ENCODE assay signal across 9 mouse cellular contexts in the genomic region with DNA sequence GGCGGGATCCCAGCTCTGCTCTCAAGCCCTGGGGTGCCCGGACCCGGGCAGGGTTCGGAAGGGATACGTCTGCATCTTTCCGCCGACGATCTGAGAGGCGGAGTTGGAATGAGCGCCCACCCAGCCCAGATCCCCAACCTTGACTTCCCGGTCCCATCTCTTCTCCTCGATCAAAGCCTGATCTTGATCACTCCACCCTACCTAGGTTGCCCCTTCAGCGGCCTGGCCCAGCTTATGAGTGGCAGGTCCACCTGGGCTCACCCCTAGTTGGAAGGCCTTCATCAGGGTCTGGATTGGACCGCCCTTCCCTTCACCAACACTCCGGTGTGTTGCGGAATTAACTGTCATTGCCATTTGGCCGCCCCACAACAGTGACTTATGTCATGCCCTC. TPM values are rescaled to one million over a fixed set of nuclear protein-coding genes. Genes with fewer than 3 reads are reported as not detected.
DNase-seq lines count a peak whose midpoint lies in the region; ATAC-seq and TF ChIP-seq lines count a peak whose summit lies in the region.
"Had no signal": no experiment of that assay in that cellular context is flagged by ENCODE, and none has a peak within 500 bp of the region (broad histone marks: within the 10 kb centered on the region; RNA-seq: fewer than 3 reads in every experiment).

A gene (minus strand): TSS at position 258 of the 391 bp plus-strand sequence.

- peak within 1 kb of the TSS; percentile 76 for H3K9ac ChIP-seq in midbrain, embryonic 12.5 days (replicated peaks)

- H3K4me2 ChIP-seq in midbrain, embryonic 12.5 days (replicated peaks), result peak within 1 kb of the TSS; percentile 87

- peak within 1 kb of the TSS; percentile 82 for H3K4me3 ChIP-seq in heart, embryonic 10.5 days
- peak within 1 kb of the TSS; percentile 88 for H3K4me3 ChIP-seq in E14TG2a.4 (replicated peaks; ENCODE audit: low read length)
- peak within 1 kb of the TSS; percentile 60 for H3K4me3 ChIP-seq in midbrain, embryonic 12.5 days

- DNase-seq in heart, embryonic 10.5 days (ENCODE audit: low spot score), result no peak
- no peak for DNase-seq in heart, postnatal 10 days
- peak; percentile 44 for DNase-seq in embryo, embryonic 10.5 days (ENCODE audit: low spot score)
- no peak for DNase-seq in large intestine, adult 2 months (ENCODE audit: low read depth, low spot score)
- DNase-seq in adrenal gland, adult (ENCODE audit: inconsistent age in 2 of 2, low spot score in 1 of 2), result no peak

- H3K9me3 ChIP-seq in heart, embryonic 10.5 days, result no peaks in the 10 kb centered on the region
- H3K9me3 ChIP-seq in E14TG2a.4 (ENCODE audit: low read length), result no peaks in the 10 kb centered on the region
- H3K9me3 ChIP-seq in midbrain, embryonic 12.5 days, result no peaks in the 10 kb centered on the region

- peak; percentile 65 for ATAC-seq in midbrain, embryonic 12.5 days (ENCODE audit: low FRiP score, low read depth)
- ATAC-seq in megakaryocyte progenitor cell, adult 5-6 weeks (replicated peaks; ENCODE audit: poor library complexity), result no peak

- 2% methylated on average over 17 of the region's 17 CpGs for WGBS in heart, embryonic 10.5 days
- WGBS in large intestine, adult 2 months, result 8% methylated on average over 17 of the region's 17 CpGs
- 2% methylated on average over 17 of the region's 17 CpGs for WGBS in midbrain, embryonic 12.5 days

- peak within 1 kb of the TSS; percentile 84 for H3K27ac ChIP-seq in heart, embryonic 10.5 days
- H3K27ac ChIP-seq in midbrain, embryonic 12.5 days (replicated peaks), result peak within 1 kb of the TSS; percentile 15; the same call in 1 of the 2 replicates

- no peaks in the 10 kb centered on the region for H3K36me3 ChIP-seq in heart, embryonic 10.5 days
- no peaks in the 10 kb centered on the region for H3K36me3 ChIP-seq in E14TG2a.4 (ENCODE audit: insufficient read depth, low read length)
- no peaks in the 10 kb centered on the region for H3K36me3 ChIP-seq in midbrain, embryonic 12.5 days

- no peak for TF ChIP-seq CTCF in E14TG2a.4 (conservative IDR thresholded peaks at IDR 0.05; ENCODE audit: low read length)

- intact Hi-C loops in heart, postnatal 10 days (cut with DNase I), result no loop called here

- H3K4me1 ChIP-seq in heart, embryonic 10.5 days, result peaks cover 23% of the 10 kb centered on the region
- H3K4me1 ChIP-seq in E14TG2a.4 (replicated peaks; ENCODE audit: low read depth, low read length), result peaks cover 48% of the 10 kb centered on the region
- peaks cover 22% of the 10 kb centered on the region for H3K4me1 ChIP-seq in midbrain, embryonic 12.5 days

- peaks cover 88% of the 10 kb centered on the region for H3K27me3 ChIP-seq in heart, embryonic 10.5 days (ENCODE audit: insufficient read depth, poor library complexity, severe bottlenecking)
- peaks cover 79% of the 10 kb centered on the region for H3K27me3 ChIP-seq in E14TG2a.4 (ENCODE audit: insufficient read depth, low read length)
- peaks cover 67% of the 10 kb centered on the region for H3K27me3 ChIP-seq in midbrain, embryonic 12.5 days

RNA-seq across cellular contexts. Expression of the gene that starts here (rescaled TPM):
- 3.1 and 6.3 TPM in 2 replicates for polyA plus RNA-seq in heart, embryonic 10.5 days (2016; fragmentation: Nextera tagmentation; extraction: Ambion mirVana)
- 1 to 10 TPM; 1.2 to 1.3 TPM for total RNA-seq in heart, postnatal 10 days (2021)
- polyA plus RNA-seq in large intestine, adult 2 months (2012; rRNA removed), result 20.5 and 21.9 TPM in 2 replicates
- 14.7 and 16.0 TPM in 2 replicates for polyA plus RNA-seq in midbrain, embryonic 12.5 days (2016; fragmentation: Nextera tagmentation; extraction: Ambion mirVana)
- total RNA-seq in megakaryocyte progenitor cell, adult 5-6 weeks (2015), result not detected in 2 replicates
- 1.1 TPM in 1 of 2 replicates, not detected in the other for total RNA-seq in megakaryocyte progenitor cell, adult 5-6 weeks (2017)
- total RNA-seq: neutrophil, adult 5-6 weeks had no signal
